Mouse (Mus musculus) retina, embryonic 14.5 days (tissue): ENCODE results near the gene Abhd8.

Experiments used
- DNase-seq: peaks from one replicate; pipeline ENCODE4 v3.0.0-alpha.2; 2015; ENCODE audit warnings: low spot score

Gene Abhd8

DNA sequence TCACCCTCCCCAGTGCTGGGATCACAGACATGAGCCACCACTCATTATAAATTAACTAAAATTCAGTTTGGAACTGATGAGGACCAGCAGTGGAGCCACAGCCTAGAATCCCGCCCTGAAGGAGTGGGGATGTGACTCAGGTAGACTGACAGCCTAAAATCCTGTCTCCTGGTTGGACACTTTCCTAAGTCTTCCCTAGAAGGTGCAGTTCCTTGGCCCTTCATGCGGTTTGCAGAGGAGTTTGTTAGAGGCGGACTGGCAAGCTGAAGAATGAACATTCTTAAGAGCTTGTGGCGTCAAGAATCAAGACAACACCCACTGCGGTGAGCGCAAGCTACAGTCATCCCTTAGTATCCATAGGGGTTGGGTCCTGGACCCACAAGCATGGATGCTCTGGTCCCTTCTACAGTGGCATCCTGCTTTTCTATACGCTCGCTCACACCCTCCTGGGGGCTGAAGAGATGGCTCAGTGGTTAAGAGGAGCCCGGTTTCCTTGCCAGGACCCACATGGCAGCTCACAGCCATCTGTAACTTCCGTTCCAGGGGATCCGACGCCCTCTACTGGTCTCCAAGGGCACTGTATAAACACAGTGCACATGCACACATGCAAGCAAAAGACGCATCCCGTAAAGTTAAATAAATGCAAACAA lies 13.9 kb upstream of the Abhd8 start:
- peak; percentile 63 for DNase-seq

DNA sequence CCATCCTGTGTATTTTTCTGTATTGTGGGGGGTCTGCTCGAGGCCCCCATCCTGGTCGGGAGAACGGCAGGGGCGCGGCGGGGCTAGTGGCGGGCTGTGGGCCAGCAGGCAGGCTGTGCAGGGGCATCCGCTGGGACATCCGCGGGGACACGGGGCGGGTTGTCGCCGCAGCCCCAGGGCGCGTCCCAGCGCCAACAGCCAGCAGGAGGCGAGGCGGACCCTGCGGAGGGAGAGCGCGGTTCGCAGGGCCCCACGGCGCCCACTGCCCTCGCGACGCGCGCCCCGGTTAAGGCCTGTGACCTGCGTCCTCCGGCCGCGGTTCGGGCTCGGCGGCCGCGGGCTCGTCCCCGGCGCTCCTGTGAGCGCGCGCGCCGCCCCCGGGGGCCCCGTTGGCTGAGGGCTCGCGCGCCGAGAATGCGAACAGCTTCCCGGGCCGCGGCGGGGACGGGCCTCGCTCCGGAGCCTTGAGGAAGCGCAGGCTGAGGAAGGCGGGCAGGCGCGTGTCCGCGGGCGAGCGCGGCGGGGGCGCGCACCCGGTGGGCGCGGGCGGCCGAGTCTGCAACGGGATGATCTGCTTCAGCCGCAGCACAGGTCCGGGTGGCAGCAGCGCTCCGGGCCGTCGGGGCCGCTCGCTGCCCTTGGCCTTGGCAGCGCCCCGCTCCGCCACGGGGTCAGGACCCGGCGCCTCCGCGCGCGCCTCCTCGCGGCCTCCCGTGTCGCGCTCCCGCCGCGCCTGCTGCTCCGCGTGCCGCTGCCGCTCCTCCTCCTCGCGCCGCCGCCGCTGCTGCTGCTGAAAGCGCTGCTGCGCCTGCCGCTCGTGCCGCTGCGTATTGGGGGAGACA lies 12.9 kb upstream of the Abhd8 start:
- peak; percentile 80 for DNase-seq

DNA sequence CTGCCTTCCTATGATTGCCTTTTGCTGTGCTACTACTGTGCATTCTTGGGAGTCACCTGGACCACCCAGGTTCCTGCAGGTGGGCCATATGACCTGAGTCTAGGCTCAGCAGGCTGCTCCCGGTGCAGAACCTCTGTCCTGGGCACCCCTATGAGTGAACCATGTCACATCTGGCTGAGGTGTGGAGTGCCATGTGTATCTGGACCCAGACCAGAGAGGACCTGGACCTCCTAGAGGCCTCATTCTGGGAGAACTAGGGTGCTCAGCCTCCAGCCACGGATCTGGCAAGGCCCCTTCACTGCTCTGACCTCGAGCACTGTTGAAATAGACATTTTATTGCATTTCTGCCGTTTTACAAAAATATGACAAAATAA lies 12.2 kb upstream of the Abhd8 start:
- no peak for DNase-seq

DNA sequence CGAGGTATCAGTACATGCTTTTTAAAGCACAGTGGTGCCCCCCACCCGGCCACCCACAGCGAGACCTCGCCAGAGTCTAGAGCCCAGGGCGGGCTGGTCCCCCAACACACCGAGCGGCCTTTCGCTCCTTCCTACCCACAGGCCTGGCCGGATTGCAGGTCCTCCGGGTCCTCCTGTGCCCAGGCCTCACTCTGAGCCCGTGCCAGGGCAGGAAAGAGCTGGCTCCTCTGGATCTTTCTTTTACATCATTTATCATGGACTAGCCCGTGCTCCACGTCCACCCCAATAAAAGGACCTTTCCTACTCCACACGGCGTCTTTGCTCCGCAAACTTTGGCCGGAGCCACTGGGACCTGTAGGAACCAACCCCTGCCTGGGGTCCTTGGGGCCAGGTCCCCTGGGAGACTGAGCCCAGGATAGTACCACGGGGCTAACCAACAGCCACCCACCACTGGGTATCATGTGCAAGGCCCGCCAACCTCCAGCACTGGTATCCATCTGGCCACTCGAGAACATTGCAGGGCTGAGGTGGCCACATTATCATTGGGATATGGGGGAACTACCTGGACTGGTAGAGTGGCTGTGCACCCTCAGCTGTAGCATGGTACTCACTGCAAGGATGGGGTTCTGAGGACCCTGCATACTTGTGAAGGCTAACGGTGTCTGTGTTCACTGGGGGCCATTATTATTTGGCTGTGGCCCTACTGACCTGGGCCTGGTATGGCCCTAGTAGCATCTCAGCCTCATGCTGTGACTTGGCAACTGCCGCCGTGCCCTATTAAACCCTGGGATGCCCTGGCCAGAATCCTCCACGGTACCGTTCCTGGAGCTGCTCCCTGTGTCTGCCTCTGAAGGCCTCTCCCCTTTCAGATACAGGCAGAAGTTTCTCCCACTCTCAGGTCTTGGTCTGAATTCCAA lies 11.6 kb upstream of the Abhd8 start:
- no peak for DNase-seq

DNA sequence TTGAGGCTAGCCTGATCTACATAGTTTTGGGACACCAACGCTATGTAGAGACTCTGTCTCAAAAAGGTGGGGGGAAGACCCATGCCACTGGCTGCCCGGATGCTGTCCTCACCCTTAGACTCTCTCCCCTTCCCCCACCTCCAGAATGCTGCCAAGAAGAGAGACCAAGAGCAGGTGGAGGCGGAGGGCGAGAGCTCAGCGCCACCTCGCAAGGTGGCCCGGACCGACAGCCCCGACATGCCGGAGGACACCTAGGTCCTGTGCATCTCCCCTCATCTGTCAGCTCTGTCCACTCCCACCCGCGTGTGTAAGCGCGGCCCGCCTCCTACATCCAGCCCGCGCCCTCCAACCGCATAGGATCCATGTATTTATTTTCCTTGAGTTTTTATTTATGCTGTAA lies 10.9 kb upstream of the Abhd8 start:
- no peak for DNase-seq

DNA sequence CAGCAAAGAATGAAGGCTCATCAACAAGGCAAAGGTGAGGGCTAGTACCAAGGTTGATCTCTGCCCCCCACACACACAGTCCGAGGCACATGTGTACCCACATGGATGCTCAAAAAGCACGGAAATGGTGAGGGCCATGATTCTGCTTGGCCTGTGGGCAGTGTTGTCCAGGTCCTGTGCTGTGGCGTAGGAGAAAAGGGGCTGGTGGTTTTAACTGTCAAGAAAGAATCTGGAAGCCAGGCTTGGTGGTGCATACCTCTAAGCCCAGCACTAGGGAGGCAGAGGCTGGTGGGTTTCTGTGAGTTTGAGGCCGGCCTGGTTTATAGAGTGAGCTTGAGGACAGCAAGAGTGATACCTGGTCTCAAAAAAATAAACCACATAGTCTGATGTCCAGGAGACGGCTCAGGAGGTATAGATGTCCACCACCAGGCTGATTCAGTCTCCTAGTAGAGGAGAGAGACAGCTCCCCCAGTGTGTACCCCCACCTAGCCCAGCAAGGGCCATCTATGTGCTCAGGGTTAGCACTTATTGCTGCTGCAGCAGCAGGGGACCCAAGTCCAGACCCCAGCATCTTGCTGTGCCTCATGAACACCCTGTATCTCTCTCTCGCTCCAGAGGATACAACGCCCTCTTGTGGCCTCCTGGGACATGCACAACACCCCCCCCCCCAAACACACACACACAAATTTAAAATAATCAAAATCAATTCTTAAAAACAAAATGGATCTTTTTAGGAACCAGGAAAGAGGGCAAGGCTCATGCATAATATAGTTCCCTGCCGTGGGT lies 9.3 kb upstream of the Abhd8 start:
- DNase-seq, result no peak

DNA sequence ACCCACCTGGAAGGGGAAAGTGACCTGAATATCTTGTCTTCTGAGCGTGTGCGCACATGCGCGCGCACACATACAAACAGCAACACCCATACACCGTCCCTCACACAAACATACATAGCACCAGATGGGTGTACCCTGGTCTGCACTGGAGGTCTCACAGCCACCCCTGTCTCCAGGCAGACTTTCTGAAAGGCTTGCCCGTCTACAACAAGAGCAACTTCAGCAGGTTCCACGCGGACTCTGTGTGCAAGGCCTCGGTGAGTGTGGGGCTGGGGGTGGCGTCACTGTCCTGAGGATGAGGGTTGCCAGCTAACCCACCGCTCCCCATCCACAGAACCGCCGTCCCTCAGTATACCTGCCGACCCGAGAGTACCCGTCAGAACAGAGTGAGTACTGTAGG lies 8.4 kb upstream of the Abhd8 start:
- no peak for DNase-seq

DNA sequence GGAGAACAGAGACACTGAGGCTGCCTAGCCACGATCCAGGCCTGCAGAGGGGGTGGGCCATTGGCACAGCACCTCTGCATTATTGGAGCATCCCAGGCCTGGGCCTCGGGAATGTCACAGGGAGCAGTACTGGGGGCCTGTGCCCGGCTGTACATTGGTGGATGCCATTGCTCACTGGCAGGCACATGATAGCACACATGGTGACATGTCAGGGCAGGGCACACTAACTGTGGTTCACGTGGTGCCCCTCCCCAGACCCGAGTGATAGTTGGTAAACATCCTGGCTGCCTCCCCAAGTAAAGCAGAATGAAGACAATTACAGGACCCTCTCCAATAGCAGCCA lies 7.4 kb upstream of the Abhd8 start:
- no peak for DNase-seq

DNA sequence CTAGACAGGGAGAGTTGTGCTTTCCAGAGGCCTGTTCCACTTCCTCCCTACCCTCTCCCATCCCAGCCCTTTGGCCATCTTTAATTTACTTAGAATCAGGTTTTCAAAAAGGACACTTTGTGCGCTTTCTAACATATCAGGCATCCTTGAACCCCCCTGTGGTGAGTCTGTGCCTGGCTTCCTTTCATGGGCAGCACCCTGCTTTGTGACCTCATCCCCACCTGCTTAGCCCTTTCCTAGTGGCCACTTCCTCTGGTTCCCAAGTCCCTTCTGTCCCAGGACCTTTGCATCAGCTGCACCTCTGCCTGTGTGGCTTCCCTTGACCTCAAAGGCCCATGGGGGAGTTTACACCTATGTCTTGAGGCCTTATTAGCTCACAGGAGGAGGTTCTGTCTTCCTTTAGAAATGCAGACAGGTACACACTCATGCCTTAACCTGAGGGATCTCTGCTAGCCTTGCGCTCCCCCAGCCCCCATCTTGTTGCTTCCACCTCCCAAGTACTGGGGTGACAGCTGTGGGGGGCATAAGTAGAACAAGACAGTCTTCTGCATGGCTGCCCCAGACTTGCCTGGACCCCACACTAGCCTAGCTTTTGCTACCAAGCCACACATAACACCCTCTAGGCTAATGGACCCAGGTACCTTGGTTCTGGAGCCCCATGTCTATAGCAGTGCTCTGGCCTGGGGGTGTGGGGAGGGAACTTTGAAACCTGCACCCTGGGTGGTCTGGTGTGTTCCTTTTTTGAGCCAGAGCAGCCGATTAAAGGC lies 6.9 kb upstream of the Abhd8 start:
- no peak for DNase-seq

DNA sequence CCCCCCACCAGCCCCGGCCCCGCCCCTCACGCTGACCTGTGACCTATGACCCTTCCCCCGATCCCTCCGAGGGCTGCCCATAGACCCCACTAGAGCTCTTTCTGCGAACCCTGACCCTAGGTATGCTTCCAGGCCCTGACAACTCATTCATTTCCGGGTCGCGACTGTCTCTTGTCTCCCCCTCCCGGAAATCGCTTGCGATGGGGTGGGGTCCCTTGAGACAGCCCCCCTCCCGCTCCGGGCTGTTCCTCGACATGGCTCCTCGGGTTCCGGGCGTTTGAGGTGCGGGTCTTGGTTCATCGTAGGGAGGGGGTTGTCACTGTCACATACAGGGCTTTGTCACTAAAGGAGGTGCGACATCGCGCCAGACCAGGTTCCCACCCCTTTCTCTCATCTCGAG lies 6.0 kb upstream of the Abhd8 start:
- DNase-seq, result peak; percentile 74

DNA sequence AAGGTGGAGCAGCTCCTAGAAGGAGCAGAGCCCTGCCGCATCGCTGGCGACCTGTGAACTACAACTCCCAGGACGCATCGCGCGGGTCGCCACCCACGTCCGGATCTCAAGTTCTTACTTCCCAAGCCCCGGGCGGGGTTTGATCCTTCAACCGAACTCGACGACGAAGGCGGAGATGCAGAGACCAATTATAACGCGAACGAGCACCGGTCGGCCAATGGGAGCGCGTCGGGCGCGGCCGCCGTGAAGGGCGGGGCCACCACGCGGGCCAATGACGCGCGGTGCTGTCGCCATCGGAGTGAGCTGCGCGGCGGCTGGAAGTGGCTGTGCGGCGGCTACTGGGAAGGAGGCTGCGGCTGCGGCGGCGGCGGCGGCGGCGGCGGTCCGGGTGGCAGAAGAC lies 5.5 kb upstream of the Abhd8 start, which contains the start of gene Dda1:
Gene Dda1, plus strand, starts transcription at position 284 of the 400 bp plus-strand sequence.
- peak; percentile 99 for DNase-seq

DNA sequence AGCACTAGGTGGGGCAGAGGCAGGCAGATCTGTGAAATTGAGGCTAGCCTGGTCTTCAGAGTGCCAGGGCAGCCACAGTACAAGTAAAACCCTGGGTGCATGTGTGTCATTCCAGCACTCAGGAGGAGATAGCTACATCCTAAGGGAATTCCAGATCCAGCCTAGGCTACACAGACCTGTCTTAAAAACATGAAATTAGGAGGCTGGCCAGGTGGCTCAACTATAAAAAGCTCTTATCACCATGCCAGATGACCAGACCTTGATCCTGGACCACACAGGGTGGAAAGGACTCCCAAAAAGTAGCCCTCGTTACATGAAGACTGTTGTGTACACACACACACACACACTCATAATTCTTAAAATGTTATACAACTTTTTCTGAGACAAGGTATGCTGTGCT lies 4.5 kb upstream of the Abhd8 start:
- no peak for DNase-seq

DNA sequence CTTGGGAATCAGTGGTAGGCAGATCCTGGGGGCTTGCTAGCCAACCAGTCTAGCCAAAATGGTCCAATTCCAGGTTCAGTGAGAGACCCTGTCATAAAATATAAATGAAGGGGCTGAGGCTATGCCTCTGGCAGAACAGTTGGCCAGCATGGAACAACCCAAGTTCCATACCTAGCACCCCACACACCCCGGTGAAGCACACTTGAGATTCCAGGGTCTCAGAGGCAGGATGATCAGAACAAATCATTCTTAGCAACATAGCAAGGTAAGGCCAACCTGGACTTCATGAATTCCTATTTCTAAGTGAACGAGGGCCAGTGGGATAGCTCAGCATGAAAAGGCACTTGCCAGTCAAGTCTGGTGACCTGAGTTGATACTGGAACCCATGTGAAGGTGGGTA lies 3.7 kb upstream of the Abhd8 start:
- DNase-seq, result no peak

DNA sequence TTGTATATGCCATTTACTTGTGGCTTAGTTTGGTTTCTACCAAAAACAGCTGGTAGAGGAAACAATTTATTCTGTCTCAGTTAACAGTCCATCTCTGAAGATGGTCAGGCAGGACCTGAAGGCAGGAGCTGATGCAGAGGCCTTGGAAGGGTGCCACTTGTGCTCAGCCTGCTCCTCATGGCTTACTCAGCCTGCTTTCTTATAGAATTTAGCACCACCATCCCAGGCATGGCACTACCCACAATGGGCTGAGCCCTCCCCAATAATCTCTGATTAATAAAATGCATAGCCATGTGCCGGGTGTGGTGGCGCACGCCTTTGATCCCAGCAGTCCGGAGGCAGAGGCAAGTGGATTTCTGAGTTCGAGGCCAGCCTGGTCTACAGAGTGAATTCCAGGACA lies 2.7 kb upstream of the Abhd8 start:
- no peak for DNase-seq

DNA sequence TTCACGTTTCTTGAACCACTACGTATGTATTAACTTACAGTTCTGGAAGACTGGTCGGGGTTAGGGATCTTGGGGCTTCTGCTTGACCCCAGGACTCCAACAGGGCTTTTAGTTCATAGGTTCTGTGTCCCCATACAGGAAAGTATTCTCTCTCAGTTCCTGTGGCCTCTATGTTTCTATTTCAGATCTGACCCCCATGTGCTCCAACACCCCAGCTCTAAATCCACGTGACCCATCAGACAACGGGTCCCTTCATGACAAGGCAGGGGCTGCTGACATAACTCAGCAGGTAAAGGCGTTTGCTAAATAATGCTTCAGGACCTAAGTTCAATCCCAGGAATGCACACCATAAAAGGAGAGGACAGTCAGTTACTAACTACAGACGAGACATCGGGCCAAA lies 2.3 kb upstream of the Abhd8 start:
- no peak for DNase-seq

DNA sequence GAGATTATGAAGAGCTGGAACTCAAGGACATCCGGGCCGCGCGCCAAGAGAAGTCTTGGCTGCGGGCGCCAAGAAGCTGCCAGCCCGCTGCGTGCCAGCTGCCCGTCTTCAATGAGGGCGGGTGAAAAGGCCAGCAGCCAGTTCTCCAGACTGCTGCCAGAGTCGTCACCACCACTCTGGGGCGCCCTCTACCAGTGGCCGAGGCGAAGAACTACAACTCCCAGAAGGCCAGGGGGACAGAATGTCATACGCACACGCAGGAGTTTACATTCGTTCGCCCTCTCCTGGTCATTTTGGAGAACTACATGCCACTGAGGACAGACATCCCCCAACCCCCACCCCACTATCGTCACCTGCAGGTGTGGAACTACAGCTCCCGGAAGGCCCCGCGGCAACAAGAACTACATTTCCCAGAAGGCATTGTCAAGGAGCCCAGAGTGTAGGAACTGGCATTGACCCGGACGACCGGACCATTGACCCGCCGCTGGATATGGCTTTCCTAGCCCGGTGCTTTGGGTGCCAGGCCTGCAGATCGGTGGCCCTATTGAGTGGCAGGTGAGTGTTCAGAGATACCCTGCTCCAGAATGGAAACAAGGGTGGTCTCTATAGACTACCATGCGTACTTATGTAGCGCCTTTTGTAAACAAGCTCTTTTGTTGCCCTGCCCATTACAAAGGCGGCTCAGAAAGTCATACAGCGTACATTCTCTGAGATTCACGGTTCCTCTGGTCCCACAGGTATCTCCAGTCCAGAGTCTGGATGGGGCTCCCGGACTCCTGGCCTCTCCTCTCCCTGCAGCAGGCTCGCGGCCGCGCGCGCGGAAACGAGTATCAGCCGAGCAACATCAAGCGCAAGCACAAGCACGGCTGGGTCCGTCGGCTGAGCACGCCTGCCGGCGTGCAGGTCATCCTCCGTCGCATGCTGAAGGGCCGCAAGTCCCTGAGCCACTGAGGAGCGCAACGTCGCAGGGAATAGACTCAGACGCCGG lies 1.4 kb upstream of the Abhd8 start, which contains the start of gene Mrpl34:
Gene Mrpl34, plus strand, starts transcription at position 447 of the 988 bp plus-strand sequence.
- peak; percentile 100 for DNase-seq

DNA sequence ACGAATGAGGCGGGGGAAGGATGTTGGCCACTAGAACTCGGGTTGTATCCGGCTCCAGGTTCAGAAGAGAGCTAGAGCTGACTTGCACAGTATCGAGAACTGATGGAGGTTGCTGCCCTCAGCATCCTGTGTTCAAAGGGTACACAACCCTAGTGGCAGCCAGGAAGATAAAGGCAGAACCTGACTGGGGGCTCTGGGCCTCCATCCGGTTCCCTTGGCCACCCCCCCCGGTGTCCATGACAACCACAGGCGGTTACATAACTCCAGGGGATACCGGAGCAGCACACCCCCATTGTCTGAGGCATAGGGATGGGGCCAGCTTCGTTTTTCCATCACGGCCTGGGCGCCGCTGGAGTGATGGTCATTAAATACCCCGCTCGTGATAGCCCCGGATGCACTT lies 669 bp downstream of the Abhd8 start:
- peak; percentile 35 for DNase-seq

DNA sequence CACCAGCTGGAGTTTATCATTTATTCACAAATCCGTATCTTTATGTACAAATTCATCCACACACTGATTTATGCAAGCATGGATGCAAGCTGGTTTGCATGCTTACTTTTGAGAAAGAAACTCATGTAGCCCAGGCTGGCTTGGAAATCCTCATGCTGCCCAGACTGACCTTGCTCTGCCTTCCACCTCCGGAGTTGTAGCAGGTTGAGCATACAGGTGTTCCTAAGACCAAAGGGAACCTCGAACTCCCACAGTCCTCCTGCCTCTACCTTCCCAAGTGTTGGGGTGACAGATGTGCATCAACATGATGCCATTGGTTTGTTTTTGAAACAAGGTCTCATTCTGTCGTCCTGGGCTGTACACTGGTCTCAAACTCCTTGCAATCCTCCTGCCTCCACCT lies 1.3 kb downstream of the Abhd8 start:
- DNase-seq, result no peak

DNA sequence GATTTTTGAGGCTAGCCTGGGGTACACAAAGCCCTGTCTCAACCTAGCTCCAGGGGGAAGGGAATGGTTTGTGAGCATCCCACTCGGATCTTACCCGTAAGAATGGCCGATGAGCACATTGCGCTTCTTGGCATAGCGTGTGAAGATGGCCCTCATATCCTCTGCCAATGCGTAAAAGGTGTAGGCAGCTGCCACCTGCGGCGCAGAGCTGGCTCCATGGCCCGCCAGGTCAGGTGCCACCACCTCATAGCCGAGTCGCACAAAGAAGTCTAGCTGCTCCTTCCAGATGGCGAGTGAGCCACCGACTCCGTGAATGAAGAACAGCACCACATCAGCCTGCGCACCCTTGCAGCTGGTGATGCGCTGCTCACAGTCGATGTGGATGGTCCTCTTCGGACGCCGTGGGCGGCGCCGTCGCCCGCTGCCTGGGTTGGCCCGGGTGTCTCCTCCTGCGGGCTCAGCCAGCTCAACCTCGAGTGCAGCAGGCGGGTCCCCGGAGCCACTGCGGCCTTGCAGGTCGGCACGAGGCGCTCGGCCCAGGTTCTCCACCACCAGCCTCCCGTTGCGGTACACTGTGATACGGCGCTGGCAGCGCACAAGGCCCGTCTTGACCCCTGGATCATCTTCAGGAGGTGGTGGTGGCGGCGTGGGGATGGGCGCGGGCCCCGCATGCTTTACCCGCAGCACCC lies 2.2 kb downstream of the Abhd8 start:
- DNase-seq, result no peak
